Mouse (Mus musculus): Measurements from ENCODE around the gene Epn2. TPM values are rescaled to one million over a fixed set of nuclear protein-coding genes. Genes with fewer than 3 reads are reported as not detected.
A peak's percentile ranks its signal among the peaks of the same experiment; 100 is the strongest.
"Not testable (repeated sequence)": the region's sequence is repeated elsewhere in the genome, so short reads cannot be mapped to it uniquely, and the experiment has no call there.

The Epn2 gene
- total RNA-seq, 2 experiments from 2014 or later, result not detected

- ATAC-seq (replicated peaks; ENCODE audit: poor library complexity), result no peak
These were observed 13.6 kb upstream of the Epn2 start for GRCm38 (mm10) chr11:61593069-61593468.

GRCm38 (mm10) chr11:61592061-61592460, 12.6 kb upstream of the Epn2 start:
- ATAC-seq (replicated peaks; ENCODE audit: poor library complexity), result no peak

DNA sequence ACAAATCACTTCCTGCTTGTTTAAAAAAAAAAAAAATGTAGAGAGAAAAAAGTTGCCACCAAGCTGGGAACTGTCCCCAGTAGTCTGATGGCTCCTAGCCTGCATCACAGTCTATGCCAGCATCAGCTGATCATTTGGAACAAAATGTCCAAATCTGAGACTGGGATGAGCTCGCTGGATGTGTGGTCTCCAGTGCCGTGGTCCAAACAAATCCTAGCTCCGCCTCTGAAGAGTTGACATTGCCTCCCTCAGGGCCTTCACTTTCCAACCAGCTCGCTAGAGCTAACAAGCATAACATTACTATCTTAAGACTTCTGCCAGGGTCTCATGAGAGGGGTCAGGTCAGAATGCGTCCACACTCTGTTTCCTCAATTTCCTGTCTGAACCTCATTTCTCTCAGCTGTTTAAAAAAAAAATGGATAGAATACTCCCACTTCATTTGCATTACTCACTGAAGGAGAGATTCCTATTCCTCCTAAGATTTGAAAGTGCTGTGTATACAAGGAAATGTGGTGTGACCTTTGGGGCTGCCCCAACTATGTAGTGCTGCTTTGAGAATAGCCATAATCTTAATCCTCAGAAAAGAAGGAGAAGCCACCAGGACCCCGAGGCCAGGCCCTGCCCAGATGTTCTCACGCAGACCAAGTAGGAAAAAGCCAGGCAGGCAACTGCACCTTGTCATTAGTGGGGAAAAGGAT, 11.2 kb upstream of the Epn2 start:
- no peak for ATAC-seq (replicated peaks; ENCODE audit: poor library complexity)

- ATAC-seq (replicated peaks; ENCODE audit: poor library complexity), result no peak
These were observed 5.9 kb upstream of the Epn2 start for GRCm38 (mm10) chr11:61585421-61585820.

GRCm38 (mm10) chr11:61584830-61585229, 5.3 kb upstream of the Epn2 start:
- ATAC-seq (replicated peaks; ENCODE audit: poor library complexity), result no peak

DNA sequence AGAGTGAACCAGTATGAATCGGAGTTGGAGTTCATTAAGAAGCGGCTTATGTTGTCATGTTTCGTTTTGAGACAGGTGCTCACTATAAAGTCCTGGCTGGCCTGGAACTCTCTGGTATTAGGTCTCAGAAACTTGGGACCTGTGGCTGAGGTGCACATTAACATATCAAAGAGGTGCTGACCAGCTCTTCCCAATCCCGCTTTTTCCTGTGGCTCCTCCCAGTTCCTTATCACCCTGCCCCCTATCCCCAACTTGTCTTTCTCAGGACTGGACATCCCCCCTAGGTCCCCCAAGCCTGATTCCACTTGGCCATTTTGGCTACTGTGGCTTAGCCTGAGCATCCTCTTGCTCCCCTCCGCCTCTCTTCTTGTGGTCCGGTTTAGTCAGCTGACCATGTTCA, 4.6 kb upstream of the Epn2 start:
- no peak for ATAC-seq (replicated peaks; ENCODE audit: poor library complexity)

- not testable (repeated sequence) for ATAC-seq (replicated peaks; ENCODE audit: poor library complexity)
These were observed 3.3 kb upstream of the Epn2 start for GRCm38 (mm10) chr11:61582808-61583207.

DNA sequence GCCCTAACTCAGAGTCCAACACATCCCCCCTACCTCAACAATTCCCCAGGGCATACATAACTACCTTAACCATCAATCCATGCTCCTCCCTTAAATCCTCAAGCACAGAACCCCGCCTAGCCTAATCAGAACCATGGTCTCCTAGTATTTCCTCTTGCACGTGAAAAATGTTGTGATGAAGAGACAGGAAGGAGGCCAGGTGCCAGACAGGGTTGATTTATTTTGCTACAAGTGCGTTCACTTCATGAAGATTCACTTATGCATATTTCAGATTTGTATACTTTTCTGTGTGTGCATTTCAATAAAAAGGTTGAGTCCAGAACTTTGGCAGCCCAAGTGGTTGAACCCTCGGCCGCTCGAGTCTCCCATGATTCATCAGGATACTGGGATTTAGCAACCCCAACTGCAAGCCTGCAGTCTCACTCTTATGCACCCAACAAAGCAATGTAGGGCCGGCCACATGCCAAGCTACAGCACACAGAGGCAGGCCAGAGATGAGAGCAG, 443 bp upstream of the Epn2 start:
- no peak for ATAC-seq (replicated peaks; ENCODE audit: poor library complexity)

- no peak for ATAC-seq (replicated peaks; ENCODE audit: poor library complexity)
These were observed 925 bp downstream of the Epn2 start for GRCm38 (mm10) chr11:61578541-61578982.

GRCm38 (mm10) chr11:61577991-61578390, 1.5 kb downstream of the Epn2 start:
- no peak for ATAC-seq (replicated peaks; ENCODE audit: poor library complexity)

DNA sequence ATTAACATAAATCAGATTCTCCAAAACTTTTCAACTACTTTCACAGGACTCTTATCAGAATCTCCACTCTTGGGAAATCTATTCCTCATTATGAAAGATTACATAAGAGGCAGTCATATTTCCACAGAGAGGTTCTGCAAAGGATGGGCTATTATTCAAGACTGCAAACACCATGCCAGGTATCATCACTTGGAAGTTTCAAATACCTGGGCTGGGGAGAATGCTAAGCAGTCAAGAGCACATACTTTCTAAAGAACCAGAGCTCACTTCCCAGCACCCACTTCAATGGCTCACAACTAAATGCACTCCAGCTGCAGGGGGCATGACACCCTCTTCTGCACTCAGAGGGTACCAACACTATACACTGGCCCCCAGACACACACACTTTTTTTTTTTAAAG, 2.1 kb downstream of the Epn2 start:
- no peak for ATAC-seq (replicated peaks; ENCODE audit: poor library complexity)

GRCm38 (mm10) chr11:61573266-61573665, 6.2 kb downstream of the Epn2 start:
- no peak for ATAC-seq (replicated peaks; ENCODE audit: poor library complexity)

DNA sequence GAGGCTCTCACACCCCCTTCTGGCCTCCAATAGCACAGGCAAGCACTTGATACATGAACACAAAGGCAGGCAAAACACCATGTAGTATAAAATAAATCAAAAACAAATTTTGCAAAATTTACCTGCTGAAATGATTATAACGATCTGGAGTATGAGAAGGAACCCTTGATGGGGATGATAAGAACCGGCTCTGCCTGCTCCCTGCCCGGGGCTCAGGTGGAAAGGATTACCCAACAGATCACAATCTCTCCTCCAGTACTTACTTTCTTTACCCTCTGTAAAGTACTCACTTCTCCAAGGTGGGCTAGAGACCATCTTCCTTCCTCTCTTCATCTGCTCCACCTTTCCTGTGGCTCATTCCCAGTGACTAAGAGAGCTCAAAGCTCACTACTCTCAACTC, 8.3 kb downstream of the Epn2 start:
- ATAC-seq (replicated peaks; ENCODE audit: poor library complexity), result no peak

GRCm38 (mm10) chr11:61569671-61570070, 9.8 kb downstream of the Epn2 start:
- no peak for ATAC-seq (replicated peaks; ENCODE audit: poor library complexity)

DNA sequence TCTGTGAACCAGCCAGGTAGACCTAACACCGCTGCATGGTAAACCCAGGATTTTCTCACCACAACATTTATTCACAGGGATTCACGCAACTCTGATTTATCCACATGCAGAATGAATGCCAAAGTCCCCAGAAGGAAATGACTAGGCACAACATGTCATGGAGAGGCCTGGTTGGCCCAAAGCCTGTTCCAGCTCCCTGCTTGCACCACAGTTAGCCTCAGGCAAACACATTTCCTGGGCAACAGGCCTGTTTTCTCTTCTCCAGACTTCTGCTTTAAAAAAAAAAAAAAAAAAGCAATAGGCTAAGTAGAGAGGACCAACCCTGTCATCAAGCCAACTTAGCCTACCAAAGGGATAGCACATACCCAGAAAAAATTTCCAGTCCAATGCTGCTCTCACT, 14.9 kb downstream of the Epn2 start:
- no peak for ATAC-seq (replicated peaks; ENCODE audit: poor library complexity)

DNA sequence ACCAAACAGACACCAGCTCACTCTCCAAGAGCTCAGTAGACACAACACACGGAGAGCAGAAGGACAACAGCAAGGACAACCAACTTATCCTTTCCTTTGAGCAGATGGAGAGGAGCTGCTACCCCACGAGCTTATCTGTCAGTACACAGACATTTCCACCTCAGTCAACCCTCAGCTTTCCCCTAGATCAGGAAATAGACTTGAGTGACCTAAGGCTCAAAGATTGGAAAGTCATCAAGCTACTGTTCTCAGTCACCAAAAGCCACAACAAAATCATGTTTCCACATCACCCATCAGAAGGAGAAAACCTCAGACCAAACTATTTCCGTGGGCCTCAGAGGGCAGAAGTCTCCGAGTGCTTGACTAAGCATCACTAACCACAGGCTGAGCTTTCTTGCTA, 15.5 kb downstream of the Epn2 start:
- ATAC-seq (replicated peaks; ENCODE audit: poor library complexity), result peak; percentile 69

GRCm38 (mm10) chr11:61562421-61562820, 17.1 kb downstream of the Epn2 start:
- 0 out of 2 replicates have a peak, but pooled peaks have one; percentile 20 for ATAC-seq (replicated peaks; ENCODE audit: poor library complexity)

DNA sequence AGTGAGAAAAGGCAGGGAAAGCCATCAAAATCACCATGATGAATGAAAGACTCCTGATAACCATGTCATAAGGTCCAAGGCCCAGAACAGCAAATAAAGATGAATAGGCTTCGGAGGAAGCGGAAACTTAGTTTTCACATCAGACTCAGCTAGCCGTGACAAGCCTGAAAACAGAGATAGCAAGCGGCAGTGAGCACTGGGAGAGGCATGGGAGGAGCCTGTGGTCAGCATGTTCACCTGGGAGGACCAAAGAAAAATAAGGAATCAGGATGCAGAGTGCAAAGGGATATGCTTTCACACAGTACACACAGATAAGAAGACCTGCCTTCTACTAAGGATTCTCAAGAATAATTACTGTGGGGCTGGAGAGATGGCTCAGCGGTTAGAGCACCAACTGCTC, 19.9 kb downstream of the Epn2 start:
- no peak for ATAC-seq (replicated peaks; ENCODE audit: poor library complexity)

DNA sequence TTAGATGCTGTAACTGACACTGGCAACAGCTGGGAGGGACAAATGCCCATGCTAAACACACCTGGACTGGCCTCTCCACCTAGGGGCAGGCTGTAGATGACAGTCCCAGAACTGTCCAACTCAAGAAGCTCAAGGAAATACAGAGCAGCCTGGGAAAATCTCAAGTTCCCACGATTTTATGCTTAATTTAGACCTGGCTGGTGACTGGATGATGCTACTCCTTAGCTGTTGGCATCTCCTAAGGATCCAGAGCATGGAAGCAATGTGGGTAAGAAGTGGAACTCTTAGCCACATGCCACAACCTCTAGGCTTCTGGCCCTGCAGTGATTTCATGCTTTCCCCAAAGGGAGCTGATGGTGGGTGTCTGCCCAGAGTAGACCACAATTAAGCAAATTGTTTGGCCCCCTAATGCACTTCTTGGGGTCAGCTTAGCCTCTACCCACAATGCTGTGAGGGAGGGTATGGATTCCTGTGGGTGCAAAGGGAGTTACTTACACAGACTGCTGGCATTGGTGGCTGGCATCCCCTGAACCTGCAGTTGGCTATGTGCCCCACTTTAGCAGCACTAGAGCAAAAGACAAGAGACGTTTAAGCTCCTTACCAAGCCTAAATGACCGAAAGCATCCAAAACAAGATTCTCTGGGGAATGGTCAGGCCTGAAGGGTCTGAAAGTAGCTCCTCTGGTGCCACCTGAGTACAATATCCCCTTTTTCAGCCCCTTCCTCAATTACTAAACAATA, 26.3 kb downstream of the Epn2 start:
- ATAC-seq (replicated peaks; ENCODE audit: poor library complexity), result no peak

- ATAC-seq (replicated peaks; ENCODE audit: poor library complexity), result no peak
These were observed 28.9 kb downstream of the Epn2 start for GRCm38 (mm10) chr11:61550631-61551030.

- no peak for ATAC-seq (replicated peaks; ENCODE audit: poor library complexity)
These were observed 31.8 kb downstream of the Epn2 start for GRCm38 (mm10) chr11:61547710-61548109.

DNA sequence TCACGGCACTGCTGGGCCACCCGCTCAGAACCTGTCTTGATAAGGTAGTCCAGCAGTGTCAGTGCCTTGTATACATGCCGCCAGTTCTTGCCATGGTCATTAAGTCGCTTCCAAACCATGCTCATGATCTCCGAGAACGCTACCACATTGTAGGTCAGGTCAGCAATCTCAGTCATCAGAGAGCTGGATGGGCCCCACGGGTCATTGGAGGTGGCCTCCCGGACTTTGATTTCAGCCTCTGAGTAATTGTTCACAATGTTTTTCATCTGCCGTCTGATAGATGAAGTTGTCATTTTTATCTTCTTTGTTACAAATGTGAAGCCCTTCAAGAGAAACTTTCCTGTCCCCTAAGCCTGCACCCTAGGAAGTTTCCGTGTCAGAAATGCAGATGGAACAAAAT, 33.0 kb downstream of the Epn2 start:
- no peak for ATAC-seq (replicated peaks; ENCODE audit: poor library complexity)

Data from megakaryocyte progenitor cell, adult 5-6 weeks (primary cell).